Mouse (Mus musculus): ENCODE data around the gene Tff3. TPM values are rescaled to one million over a fixed set of nuclear protein-coding genes. Genes with fewer than 3 reads are reported as not detected.

Tff3 gene
- polyA plus RNA-seq (2015; fragmentation: Nextera tagmentation; extraction: Ambion mirVana) = 0.40 and 1.4 TPM in 2 replicates

- H3K9me3 ChIP-seq = no peaks in the 10 kb centered on the region
- no peaks in the 10 kb centered on the region for H3K27me3 ChIP-seq (replicated peaks)
- no peak for ATAC-seq (replicated peaks)
- H3K27ac ChIP-seq = no peak within 1 kb of the TSS
- H3K4me3 ChIP-seq = no peak within 1 kb of the TSS
- no peaks in the 10 kb centered on the region for H3K4me1 ChIP-seq
- H3K4me2 ChIP-seq = no peak within 1 kb of the TSS
- 19% methylated on average over 2 of the region's 2 CpGs for WGBS
- H3K36me3 ChIP-seq (replicated peaks) = no peaks in the 10 kb centered on the region
- no peak within 1 kb of the TSS for H3K9ac ChIP-seq
These were observed at the start of gene Tff3 for GRCm38 (mm10) chr17:31129452-31129851. Gene Tff3 (minus strand): TSS chr17:31129646.

GRCm38 (mm10) chr17:31176321-31176720, 46.9 kb upstream of the Tff3 start:
- Histone ChIP-seq H3K9me3 (no peaks in the 10 kb centered on the region), H3K4me2 (no peak overlapping the region), H3K27me3 (replicated peaks) (no peaks in the 10 kb centered on the region), H3K9ac (no peak overlapping the region), H3K36me3 (replicated peaks) (no peaks in the 10 kb centered on the region), H3K27ac (no peak overlapping the region), H3K4me1 (no peaks in the 10 kb centered on the region), H3K4me3 (no peak overlapping the region)
- no peak for ATAC-seq (replicated peaks)
- WGBS = 94% methylated on average over 4 of the region's 4 CpGs

GRCm38 (mm10) chr17:31169796-31170195, 40.4 kb upstream of the Tff3 start:
- ATAC-seq (replicated peaks) = no peak
- WGBS = 92% methylated on average over 5 of the region's 5 CpGs
- H3K4me3 ChIP-seq = no peak overlapping the region

GRCm38 (mm10) chr17:31165127-31165526, 35.7 kb upstream of the Tff3 start, which contains the start of gene Tff1:
Gene Tff1 (minus strand): TSS chr17:31165277.
- no peaks in the 10 kb centered on the region for H3K36me3 ChIP-seq (replicated peaks)

More at GRCm38 (mm10) chr17:31169796-31170195, 40.4 kb upstream of the Tff3 start:
- Histone ChIP-seq H3K4me1 (no peaks in the 10 kb centered on the region), H3K9ac (no peak overlapping the region), H3K36me3 (replicated peaks) (no peaks in the 10 kb centered on the region), H3K9me3 (no peaks in the 10 kb centered on the region), H3K4me2 (no peak overlapping the region), H3K27ac (no peak overlapping the region), H3K27me3 (replicated peaks) (no peaks in the 10 kb centered on the region)

GRCm38 (mm10) chr17:31163821-31164220, 34.4 kb upstream of the Tff3 start:
- H3K4me3 ChIP-seq = no peak overlapping the region
- WGBS = 95% methylated on average over 2 of the region's 2 CpGs
- H3K27me3 ChIP-seq (replicated peaks) = no peaks in the 10 kb centered on the region
- H3K27ac ChIP-seq = no peak overlapping the region
- ATAC-seq (replicated peaks) = no peak
- H3K9ac ChIP-seq = no peak overlapping the region
- no peaks in the 10 kb centered on the region for H3K9me3 ChIP-seq
- H3K4me2 ChIP-seq = no peak overlapping the region
- H3K4me1 ChIP-seq = no peaks in the 10 kb centered on the region
- no peaks in the 10 kb centered on the region for H3K36me3 ChIP-seq (replicated peaks)

More at GRCm38 (mm10) chr17:31165127-31165526, 35.7 kb upstream of the Tff3 start, which contains the start of gene Tff1:
- no peak within 1 kb of the TSS for H3K27ac ChIP-seq
- H3K9me3 ChIP-seq = no peaks in the 10 kb centered on the region
- no peaks in the 10 kb centered on the region for H3K4me1 ChIP-seq
- no peaks in the 10 kb centered on the region for H3K27me3 ChIP-seq (replicated peaks)
- no peak within 1 kb of the TSS for H3K9ac ChIP-seq
- no peak within 1 kb of the TSS for H3K4me2 ChIP-seq
- WGBS = 84% methylated on average over 6 of the region's 6 CpGs
- H3K4me3 ChIP-seq = no peak within 1 kb of the TSS
- no peak for ATAC-seq (replicated peaks)

- no peaks in the 10 kb centered on the region for H3K36me3 ChIP-seq (replicated peaks)
- no peaks in the 10 kb centered on the region for H3K9me3 ChIP-seq
- no peak overlapping the region for H3K4me3 ChIP-seq
- no peak overlapping the region for H3K9ac ChIP-seq
- WGBS = 93% methylated on average over 12 of the region's 12 CpGs
- no peak for ATAC-seq (replicated peaks)
- no peaks in the 10 kb centered on the region for H3K4me1 ChIP-seq
- no peak overlapping the region for H3K4me2 ChIP-seq
- H3K27me3 ChIP-seq (replicated peaks) = no peaks in the 10 kb centered on the region
- no peak overlapping the region for H3K27ac ChIP-seq
These were observed 33.2 kb upstream of the Tff3 start for GRCm38 (mm10) chr17:31162607-31163006.

GRCm38 (mm10) chr17:31160291-31160690, 30.8 kb upstream of the Tff3 start:
- Histone ChIP-seq H3K36me3 (replicated peaks) (no peaks in the 10 kb centered on the region), H3K4me2 (no peak overlapping the region), H3K9ac (no peak overlapping the region), H3K4me3 (no peak overlapping the region), H3K27me3 (replicated peaks) (no peaks in the 10 kb centered on the region), H3K4me1 (no peaks in the 10 kb centered on the region), H3K9me3 (no peaks in the 10 kb centered on the region), H3K27ac (no peak overlapping the region)
- 59% methylated on average over 4 of the region's 4 CpGs for WGBS
- no peak for ATAC-seq (replicated peaks)

- no peak overlapping the region for H3K9ac ChIP-seq
- WGBS = 83% methylated on average over 6 of the region's 6 CpGs
- no peak overlapping the region for H3K4me2 ChIP-seq
- no peaks in the 10 kb centered on the region for H3K27me3 ChIP-seq (replicated peaks)
- no peak overlapping the region for H3K27ac ChIP-seq
- H3K36me3 ChIP-seq (replicated peaks) = no peaks in the 10 kb centered on the region
- ATAC-seq (replicated peaks) = no peak
- no peaks in the 10 kb centered on the region; the same call in 1 of the 2 replicates for H3K4me1 ChIP-seq
- H3K9me3 ChIP-seq = no peaks in the 10 kb centered on the region
- H3K4me3 ChIP-seq = no peak overlapping the region
These were observed 28.5 kb upstream of the Tff3 start for GRCm38 (mm10) chr17:31157921-31158320.

GRCm38 (mm10) chr17:31153785-31154184, 24.3 kb upstream of the Tff3 start:
- 85% methylated on average over 8 of the region's 8 CpGs for WGBS
- H3K9ac ChIP-seq = no peak overlapping the region
- ATAC-seq (replicated peaks) = no peak
- H3K27me3 ChIP-seq (replicated peaks) = no peaks in the 10 kb centered on the region
- no peak overlapping the region for H3K4me2 ChIP-seq
- H3K4me3 ChIP-seq = no peak overlapping the region
- no peaks in the 10 kb centered on the region for H3K9me3 ChIP-seq
- no peaks in the 10 kb centered on the region; the same call in 1 of the 2 replicates for H3K4me1 ChIP-seq
- no peak overlapping the region for H3K27ac ChIP-seq
- no peaks in the 10 kb centered on the region for H3K36me3 ChIP-seq (replicated peaks)

GRCm38 (mm10) chr17:31152966-31153499, 23.6 kb upstream of the Tff3 start:
- ATAC-seq (replicated peaks) = no peak
- H3K27ac ChIP-seq = no peak overlapping the region
- H3K9ac ChIP-seq = no peak overlapping the region
- H3K4me2 ChIP-seq = no peak overlapping the region
- H3K36me3 ChIP-seq (replicated peaks) = no peaks in the 10 kb centered on the region
- H3K9me3 ChIP-seq = no peaks in the 10 kb centered on the region
- no peaks in the 10 kb centered on the region for H3K27me3 ChIP-seq (replicated peaks)
- 79% methylated on average over 9 of the region's 9 CpGs for WGBS
- H3K4me1 ChIP-seq = no peaks in the 10 kb centered on the region; the same call in 1 of the 2 replicates
- H3K4me3 ChIP-seq = no peak overlapping the region

GRCm38 (mm10) chr17:31152512-31152911, 23.1 kb upstream of the Tff3 start:
- no peak overlapping the region for H3K4me2 ChIP-seq
- no peak overlapping the region for H3K27ac ChIP-seq
- H3K9me3 ChIP-seq = no peaks in the 10 kb centered on the region
- no peaks in the 10 kb centered on the region; the same call in 1 of the 2 replicates for H3K4me1 ChIP-seq
- no peak for ATAC-seq (replicated peaks)
- WGBS = 38% methylated on average over 5 of the region's 5 CpGs
- no peaks in the 10 kb centered on the region for H3K36me3 ChIP-seq (replicated peaks)
- H3K4me3 ChIP-seq = no peak overlapping the region
- no peak overlapping the region for H3K9ac ChIP-seq
- H3K27me3 ChIP-seq (replicated peaks) = no peaks in the 10 kb centered on the region

GRCm38 (mm10) chr17:31145998-31146397, 16.6 kb upstream of the Tff3 start:
- no peak for ATAC-seq (replicated peaks)
- WGBS = 88% methylated on average over 9 of the region's 9 CpGs

More at GRCm38 (mm10) chr17:31145998-31146397, 16.6 kb upstream of the Tff3 start:
- Histone ChIP-seq H3K9ac (no peak overlapping the region), H3K4me2 (no peak overlapping the region), H3K27ac (no peak overlapping the region), H3K9me3 (no peaks in the 10 kb centered on the region), H3K4me3 (no peak overlapping the region), H3K27me3 (replicated peaks) (no peaks in the 10 kb centered on the region), H3K4me1 (no peaks in the 10 kb centered on the region), H3K36me3 (replicated peaks) (no peaks in the 10 kb centered on the region)

Data from midbrain, embryonic 15.5 days (tissue).